Mouse (Mus musculus) midbrain, embryonic 14.5 days (tissue): ENCODE data around the gene Arhgef26. TPM values are rescaled to one million over a fixed set of nuclear protein-coding genes. Genes with fewer than 3 reads are reported as not detected.

Experiments used
- ATAC-seq: fragments of 200-750 bp; cut with Nextera tagmentation; 2 replicates; pipeline ENCODE4 v1.8.0; 2017; ENCODE audit warnings: moderate number of reproducible peaks, moderate library complexity; ENCODE audit not compliant: low FRiP score, low TSS enrichment
- DNase-seq: peaks from one replicate; pipeline ENCODE4 v3.0.0-alpha.2; 2015
- H3K27ac ChIP-seq: fragments of 300-500 bp; sonication (generic); replicated peaks from 2 replicates; pipeline ENCODE4 v1.5.1; 2014; ENCODE audit warnings: mild to moderate bottlenecking, low read depth, low read length, moderate library complexity
- H3K27me3 ChIP-seq: fragments of 300-500 bp; sonication (generic); 2 replicates; pipeline ENCODE4 v1.6.1; 2014; ENCODE audit warnings: low read length, control low read depth, mixed read lengths; ENCODE audit not compliant: control insufficient read depth, insufficient read depth
- H3K36me3 ChIP-seq: fragments of 300-500 bp; sonication (generic); 2 replicates; pipeline ENCODE4 v1.6.1; 2014; ENCODE audit warnings: low read length, control low read depth; ENCODE audit not compliant: control insufficient read depth, insufficient read depth
- H3K4me1 ChIP-seq: fragments of 300-500 bp; sonication (generic); 2 replicates; pipeline ENCODE4 v1.6.1; 2014; ENCODE audit warnings: mild to moderate bottlenecking, antibody characterized with exemption, low read length, control low read depth; ENCODE audit not compliant: control insufficient read depth, insufficient read depth
- H3K4me2 ChIP-seq: fragments of 300-500 bp; sonication (generic); 2 replicates; pipeline ENCODE4 v1.6.1; 2014; ENCODE audit warnings: mild to moderate bottlenecking, low read length, moderate library complexity
- H3K4me3 ChIP-seq: fragments of 300-500 bp; sonication (generic); replicated peaks from 2 replicates; pipeline ENCODE4 v1.5.1; 2014; ENCODE audit warnings: low read depth, low read length
- H3K9ac ChIP-seq: fragments of 300-500 bp; sonication (generic); replicated peaks from 2 replicates; pipeline ENCODE4 v1.6.1; 2014; ENCODE audit warnings: mild to moderate bottlenecking, low read length, moderate library complexity
- H3K9me3 ChIP-seq: fragments of 300-500 bp; sonication (generic); 2 replicates; pipeline ENCODE4 v1.6.1; 2016; ENCODE audit warnings: low read length, control low read depth, mixed read lengths; ENCODE audit not compliant: control insufficient read depth
- WGBS: fragments of 180-500 bp; shearing (Covaris S2); extraction: QIAGEN DNeasy Blood & Tissue Kit; methylation state at CpG from one replicate; pipeline ENCODE4 v1.1.7; 2014; 5-methylcytosine and 5-hydroxymethylcytosine counted together
- polyA plus RNA-seq: library from polyadenylated mRNA; unstranded; fragments of >200 nt; fragmentation: Nextera tagmentation; extraction: Ambion mirVana; gene quantifications from 2 replicates; pipeline ENCODE4 v1.2.1, GENCODE M21; 2014

Gene Arhgef26
- polyA plus RNA-seq, 1 experiment from 2014 or later, result 7.5 TPM

DNA sequence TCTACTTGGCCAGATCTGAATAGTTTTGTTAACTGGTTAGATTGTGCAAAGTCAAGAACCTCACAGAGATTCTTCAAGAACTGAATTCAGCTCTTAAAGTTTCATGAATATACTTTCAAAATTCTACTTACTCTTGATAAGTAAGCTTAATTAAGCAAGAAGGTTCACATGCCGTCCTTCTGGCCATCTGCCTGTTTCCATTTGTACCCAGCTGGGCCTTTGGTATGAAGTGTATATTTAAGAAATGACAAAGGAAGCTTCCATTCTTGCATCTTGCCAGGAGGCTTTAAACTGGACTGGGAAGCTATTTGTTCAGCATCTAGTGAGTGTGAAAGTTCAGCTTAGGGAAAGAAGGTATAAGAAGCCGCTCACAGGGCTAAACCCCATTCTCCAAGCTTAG is 34.7 kb downstream of the Arhgef26 start:
- Histone ChIP-seq H3K36me3 (no peaks in the 10 kb centered on the region), H3K9me3 (no peaks in the 10 kb centered on the region), H3K9ac (no peak overlapping the region), H3K27ac (no peak overlapping the region), H3K4me2 (no peak overlapping the region), H3K4me1 (no peaks in the 10 kb centered on the region), H3K27me3 (no peaks in the 10 kb centered on the region), H3K4me3 (no peak overlapping the region)
- ATAC-seq (no peak), DNase-seq (no peak)
- WGBS, result 80% methylated on average over 2 of the region's 2 CpGs

DNA sequence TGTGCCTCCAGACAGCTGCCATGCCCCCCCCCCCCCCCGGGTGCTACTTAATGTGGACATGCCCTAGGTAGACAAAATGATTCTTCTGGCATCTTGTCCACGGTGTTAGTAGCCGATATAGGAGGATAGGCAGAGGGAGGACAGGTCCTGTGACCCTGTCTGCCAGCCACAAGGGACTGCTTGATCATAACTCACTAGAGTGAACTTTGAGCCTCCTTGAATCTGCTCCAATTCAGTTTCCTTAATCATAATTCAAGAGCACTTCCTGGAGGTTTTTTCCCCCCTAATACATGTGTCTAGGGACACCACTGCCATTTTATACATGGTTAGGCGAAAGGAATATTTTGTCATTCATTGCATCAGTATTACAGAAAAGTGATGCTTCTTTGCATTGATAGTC is 36.2 kb downstream of the Arhgef26 start:
- DNase-seq (no peak), ATAC-seq (no peak)
- Histone ChIP-seq H3K4me2 (no peak overlapping the region), H3K27ac (no peak overlapping the region), H3K36me3 (no peaks in the 10 kb centered on the region), H3K27me3 (no peaks in the 10 kb centered on the region), H3K9ac (no peak overlapping the region), H3K9me3 (no peaks in the 10 kb centered on the region), H3K4me1 (no peaks in the 10 kb centered on the region), H3K4me3 (no peak overlapping the region)
- 90% methylated on average over 4 of the region's 4 CpGs for WGBS

DNA sequence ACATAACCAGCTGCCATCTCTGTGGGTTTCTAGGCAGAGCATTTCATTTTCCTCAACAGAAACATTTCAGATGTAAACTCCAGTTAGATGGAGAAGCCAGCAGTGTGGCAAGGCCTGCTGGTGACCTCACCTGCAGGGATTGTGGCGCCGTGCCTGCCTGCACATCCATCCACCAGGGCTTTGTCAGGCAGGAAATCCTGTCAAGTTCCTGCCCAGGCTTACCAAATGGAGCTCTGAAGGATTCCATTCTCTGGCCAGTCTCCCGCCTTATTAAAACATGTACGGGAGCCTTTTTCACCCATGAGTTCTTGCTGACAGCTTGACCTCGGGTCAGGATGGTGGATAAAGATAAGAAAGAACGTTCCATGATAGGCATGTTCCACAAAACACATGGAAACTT is 36.7 kb downstream of the Arhgef26 start:
- WGBS, result 85% methylated on average over 6 of the region's 6 CpGs
- DNase-seq (no peak), ATAC-seq (no peak)
- no peak overlapping the region for H3K27ac ChIP-seq
- no peaks in the 10 kb centered on the region for H3K36me3 ChIP-seq
- H3K9me3 ChIP-seq, result no peaks in the 10 kb centered on the region
- no peak overlapping the region for H3K9ac ChIP-seq
- H3K4me2 ChIP-seq, result no peak overlapping the region
- no peaks in the 10 kb centered on the region for H3K27me3 ChIP-seq
- H3K4me3 ChIP-seq, result no peak overlapping the region
- H3K4me1 ChIP-seq, result no peaks in the 10 kb centered on the region

DNA sequence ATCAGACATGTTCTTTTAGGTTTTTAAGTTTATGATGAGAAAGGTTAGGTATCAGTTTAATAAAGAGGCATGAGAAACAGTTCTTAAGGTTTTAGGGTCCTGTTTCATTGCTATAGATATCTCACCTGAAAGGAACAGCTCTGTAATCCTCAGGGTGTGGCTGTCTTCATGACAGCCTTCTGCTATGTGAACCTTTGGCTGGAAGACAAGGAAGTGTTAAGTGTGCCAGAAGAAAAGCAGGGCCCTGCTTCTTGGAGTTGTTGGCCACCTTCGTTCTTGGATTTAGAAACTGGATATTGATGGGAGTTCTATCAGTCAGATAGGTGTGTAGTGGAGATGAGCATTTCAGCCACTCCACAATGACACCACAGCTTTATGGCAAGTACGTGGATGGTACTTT is 38.6 kb downstream of the Arhgef26 start:
- 98% methylated on average over 2 of the region's 2 CpGs for WGBS
- H3K36me3 ChIP-seq, result no peaks in the 10 kb centered on the region

DNA sequence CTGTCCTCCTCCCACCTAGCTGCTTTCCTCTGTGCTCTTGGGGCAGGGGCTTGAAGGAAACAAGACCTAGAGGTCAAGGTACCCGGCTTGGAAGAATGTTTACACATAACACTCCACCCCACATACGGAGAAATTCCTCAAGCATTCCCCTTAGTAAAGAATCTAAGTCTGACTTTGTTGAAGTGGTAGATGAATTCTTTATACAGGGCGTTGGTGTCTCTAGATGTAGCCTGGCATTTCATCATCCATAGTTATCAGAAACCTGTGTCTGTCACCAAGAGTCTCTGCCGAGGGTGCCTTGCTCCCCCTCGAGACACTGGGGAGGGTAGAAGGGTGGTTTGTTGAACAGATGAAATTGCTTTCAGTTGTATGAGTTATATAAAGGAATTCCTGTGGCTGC is 41.8 kb downstream of the Arhgef26 start:
- H3K27ac ChIP-seq, result no peak overlapping the region
- ATAC-seq (no peak), DNase-seq (no peak)
- no peaks in the 10 kb centered on the region for H3K36me3 ChIP-seq
- no peak overlapping the region for H3K4me2 ChIP-seq
- H3K27me3 ChIP-seq, result no peaks in the 10 kb centered on the region
- no peaks in the 10 kb centered on the region for H3K4me1 ChIP-seq
- H3K9ac ChIP-seq, result no peak overlapping the region
- 84% methylated on average over 5 of the region's 5 CpGs for WGBS
- no peak overlapping the region for H3K4me3 ChIP-seq
- no peaks in the 10 kb centered on the region for H3K9me3 ChIP-seq

More for the DNA sequence above, 38.6 kb downstream of the Arhgef26 start:
- Histone ChIP-seq H3K27me3 (no peaks in the 10 kb centered on the region), H3K9me3 (no peaks in the 10 kb centered on the region), H3K9ac (no peak overlapping the region), H3K4me1 (no peaks in the 10 kb centered on the region), H3K4me2 (no peak overlapping the region), H3K27ac (no peak overlapping the region), H3K4me3 (no peak overlapping the region)
- DNase-seq (no peak), ATAC-seq (no peak)

DNA sequence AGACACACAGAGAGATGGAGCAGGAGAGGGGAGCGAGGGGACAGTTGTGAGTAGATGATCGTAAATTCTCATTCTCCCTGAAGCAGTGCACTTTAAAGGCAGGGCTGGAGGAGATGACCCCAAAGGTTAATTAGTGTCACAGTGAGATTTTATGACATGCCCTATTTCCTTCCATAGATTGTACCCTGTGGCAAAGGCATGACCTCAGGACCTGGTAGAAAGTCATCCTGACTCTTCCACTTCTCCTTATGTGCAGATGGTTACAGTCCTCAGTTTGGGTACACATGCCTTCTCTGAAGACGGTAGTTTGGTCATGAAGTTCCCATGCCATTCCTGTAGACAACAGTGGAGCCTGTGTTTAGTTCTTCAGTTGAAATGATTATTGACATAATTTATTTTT is 42.3 kb downstream of the Arhgef26 start:
- Histone ChIP-seq H3K27me3 (no peaks in the 10 kb centered on the region), H3K9me3 (no peaks in the 10 kb centered on the region), H3K36me3 (no peaks in the 10 kb centered on the region), H3K27ac (no peak overlapping the region), H3K9ac (no peak overlapping the region), H3K4me2 (no peak overlapping the region), H3K4me1 (no peaks in the 10 kb centered on the region), H3K4me3 (no peak overlapping the region)
- WGBS, result 94% methylated on average over 3 of the region's 3 CpGs
- no peak for DNase-seq
- no peak for ATAC-seq

DNA sequence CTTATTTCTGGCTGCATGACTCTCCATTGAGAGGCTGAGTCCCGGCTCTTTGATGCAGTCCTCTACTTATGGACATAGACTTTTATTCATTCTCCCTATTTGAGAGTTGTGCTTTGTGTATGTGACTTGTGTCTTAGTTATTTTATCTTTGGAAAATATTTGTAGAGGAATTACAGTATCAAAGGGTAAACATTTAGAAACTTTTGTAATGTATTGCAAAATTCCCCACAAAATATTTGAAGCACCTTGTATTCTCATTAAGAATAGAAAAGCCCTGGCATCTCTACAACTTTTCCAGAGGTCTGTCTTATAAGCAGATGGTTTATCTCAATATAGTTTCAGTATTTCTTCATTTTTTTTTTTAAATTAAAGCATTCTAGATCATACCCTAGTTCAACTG is 44.7 kb downstream of the Arhgef26 start:
- Histone ChIP-seq H3K9me3 (no peaks in the 10 kb centered on the region), H3K36me3 (no peaks in the 10 kb centered on the region), H3K4me3 (no peak overlapping the region), H3K4me1 (no peaks in the 10 kb centered on the region), H3K27ac (no peak overlapping the region), H3K4me2 (no peak overlapping the region), H3K9ac (no peak overlapping the region), H3K27me3 (no peaks in the 10 kb centered on the region)
- 91% methylated on average over 1 of the region's 1 CpGs for WGBS
- DNase-seq (no peak), ATAC-seq (no peak)

DNA sequence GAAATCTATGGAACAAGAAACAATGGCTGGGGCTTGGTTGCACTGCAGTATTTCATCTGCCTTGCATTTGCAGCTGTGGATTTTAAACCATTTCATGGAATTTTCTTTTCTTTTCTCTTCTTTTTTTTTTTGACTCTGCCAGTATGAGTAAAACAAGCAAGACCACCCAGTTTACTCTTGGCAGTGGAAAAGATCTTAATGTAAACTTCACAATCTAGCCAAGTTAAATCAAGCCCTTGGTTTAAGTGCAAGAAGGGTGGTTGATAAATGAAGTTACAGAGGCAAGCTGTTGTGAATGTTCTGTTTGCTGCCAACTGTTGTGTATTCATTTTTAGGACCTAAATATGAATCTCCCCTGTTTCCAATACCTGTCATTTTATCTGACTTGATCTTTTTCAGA is 54.5 kb downstream of the Arhgef26 start:
- Histone ChIP-seq H3K4me1 (no peaks in the 10 kb centered on the region), H3K36me3 (no peaks in the 10 kb centered on the region), H3K27ac (no peak overlapping the region), H3K4me3 (no peak overlapping the region), H3K9ac (no peak overlapping the region), H3K4me2 (no peak overlapping the region), H3K27me3 (no peaks in the 10 kb centered on the region), H3K9me3 (no peaks in the 10 kb centered on the region)
- no peak for DNase-seq
- ATAC-seq, result no peak

DNA sequence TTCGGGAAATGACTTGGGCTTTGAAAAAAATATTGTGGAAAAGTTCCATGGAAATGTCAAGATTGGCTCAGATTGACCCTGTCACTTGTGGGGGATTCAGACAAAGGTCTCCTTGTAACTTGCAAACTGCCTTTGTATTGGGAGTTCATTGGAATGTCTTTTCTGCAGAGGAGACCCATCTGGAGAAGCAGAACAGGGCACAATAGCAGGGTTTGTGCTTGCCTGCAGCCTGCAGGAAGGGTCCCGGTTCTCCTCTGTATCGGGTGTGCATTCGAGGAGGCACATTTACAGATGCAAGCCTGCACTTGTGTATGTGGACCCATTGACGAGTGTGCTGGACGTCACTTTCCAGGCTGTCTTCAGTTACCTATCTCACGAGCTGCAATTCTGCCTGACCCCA is 56.1 kb downstream of the Arhgef26 start:
- Histone ChIP-seq H3K27ac (no peak overlapping the region), H3K27me3 (no peaks in the 10 kb centered on the region), H3K4me3 (no peak overlapping the region), H3K9me3 (no peaks in the 10 kb centered on the region), H3K4me1 (no peaks in the 10 kb centered on the region), H3K9ac (no peak overlapping the region), H3K4me2 (no peak overlapping the region), H3K36me3 (no peaks in the 10 kb centered on the region)
- 25% methylated on average over 7 of the region's 7 CpGs for WGBS
- DNase-seq, result peak; percentile 23
- ATAC-seq, result no peak
